Mouse (Mus musculus): Measurements from ENCODE around the gene Actrt3.

Actrt3 gene

GRCm38 (mm10) chr3:30599711-30600545 is at the start of gene Actrt3:
Actrt3 (minus strand) TSS chr3:30599939.
- DNase-seq (ENCODE audit: low read depth, low spot score) = no peak

GRCm38 (mm10) chr3:30648466-30648865 is 48.7 kb upstream of the Actrt3 start:
- no peak for DNase-seq (ENCODE audit: low read depth, low spot score)

- no peak for DNase-seq (ENCODE audit: low read depth, low spot score)
Measured at GRCm38 (mm10) chr3:30647440-30648090, 47.8 kb upstream of the Actrt3 start, which contains the start of gene Lrrc34. Lrrc34 (minus strand) TSS chr3:30647869.

GRCm38 (mm10) chr3:30646761-30647160 is 47.0 kb upstream of the Actrt3 start:
- no peak for DNase-seq (ENCODE audit: low read depth, low spot score)

GRCm38 (mm10) chr3:30644207-30644606 is 44.5 kb upstream of the Actrt3 start, which contains the start of gene Lrriq4:
Lrriq4 (plus strand) TSS chr3:30644507.
- DNase-seq (ENCODE audit: low read depth, low spot score) = no peak

GRCm38 (mm10) chr3:30635629-30636028 is 35.9 kb upstream of the Actrt3 start:
- no peak for DNase-seq (ENCODE audit: low read depth, low spot score)

GRCm38 (mm10) chr3:30633681-30634080 is 33.9 kb upstream of the Actrt3 start:
- DNase-seq (ENCODE audit: low read depth, low spot score) = no peak

GRCm38 (mm10) chr3:30620132-30620531 is 20.4 kb upstream of the Actrt3 start:
- DNase-seq (ENCODE audit: low read depth, low spot score) = no peak

- DNase-seq (ENCODE audit: low read depth, low spot score) = no peak
Measured at GRCm38 (mm10) chr3:30610930-30611329, 11.2 kb upstream of the Actrt3 start.

GRCm38 (mm10) chr3:30608999-30609398 is 9.3 kb upstream of the Actrt3 start:
- no peak for DNase-seq (ENCODE audit: low read depth, low spot score)

- no peak for DNase-seq (ENCODE audit: low read depth, low spot score)
Measured at GRCm38 (mm10) chr3:30603256-30603655, 3.5 kb upstream of the Actrt3 start.

- DNase-seq (ENCODE audit: low read depth, low spot score) = no peak
Measured at GRCm38 (mm10) chr3:30602740-30603098, 3.0 kb upstream of the Actrt3 start.

- DNase-seq (ENCODE audit: low read depth, low spot score) = peak; percentile 94
Measured at GRCm38 (mm10) chr3:30602065-30602739, 2.5 kb upstream of the Actrt3 start, which contains the start of gene Mynn. Mynn (plus strand) TSS chr3:30602065.

GRCm38 (mm10) chr3:30601610-30602064 is 1.9 kb upstream of the Actrt3 start:
- no peak for DNase-seq (ENCODE audit: low read depth, low spot score)

- DNase-seq (ENCODE audit: low read depth, low spot score) = peak; percentile 57
Measured at GRCm38 (mm10) chr3:30601175-30601574, 1.4 kb upstream of the Actrt3 start.

GRCm38 (mm10) chr3:30600717-30601116 is 978 bp upstream of the Actrt3 start:
- no peak for DNase-seq (ENCODE audit: low read depth, low spot score)

GRCm38 (mm10) chr3:30597271-30597670 is 2.5 kb downstream of the Actrt3 start:
- no peak for DNase-seq (ENCODE audit: low read depth, low spot score)

- no peak for DNase-seq (ENCODE audit: low read depth, low spot score)
Measured at GRCm38 (mm10) chr3:30595111-30595832, 4.5 kb downstream of the Actrt3 start.

- DNase-seq (ENCODE audit: low read depth, low spot score) = no peak
Measured at GRCm38 (mm10) chr3:30593719-30594485, 5.8 kb downstream of the Actrt3 start.

GRCm38 (mm10) chr3:30592418-30592853 is 7.3 kb downstream of the Actrt3 start:
- no peak for DNase-seq (ENCODE audit: low read depth, low spot score)

GRCm38 (mm10) chr3:30588865-30589264 is 10.9 kb downstream of the Actrt3 start:
- no peak for DNase-seq (ENCODE audit: low read depth, low spot score)
